Mouse (Mus musculus) kidney, adult 2 months (tissue): Measurements from ENCODE around the gene Clec9a. TPM values are rescaled to one million over a fixed set of nuclear protein-coding genes. Genes with fewer than 3 reads are reported as not detected.

Experiments
- DNase-seq: peaks from one replicate; pipeline ENCODE4 v3.0.0; 2021
- H3K27ac ChIP-seq: fragments of 200-500 bp; 2 replicates; pipeline ENCODE4 v1.5.1; 2012; ENCODE audit warnings: low read depth, low read length, control low read depth, inconsistent platforms; ENCODE audit not compliant: insufficient read depth
- H3K27me3 ChIP-seq: fragments of 200-500 bp; replicated peaks from 2 replicates; pipeline ENCODE4 v1.6.1; 2012; ENCODE audit warnings: mild to moderate bottlenecking, moderate library complexity, low read length, inconsistent platforms; ENCODE audit not compliant: control insufficient read depth, insufficient read depth
- H3K36me3 ChIP-seq: fragments of 200-500 bp; 2 replicates; pipeline ENCODE4 v1.6.1; 2012; ENCODE audit warnings: mild to moderate bottlenecking, moderate library complexity, low read length, inconsistent platforms; ENCODE audit not compliant: control insufficient read depth, insufficient read depth
- H3K4me1 ChIP-seq: fragments of 200-500 bp; 2 replicates; pipeline ENCODE4 v1.6.1; 2011; ENCODE audit warnings: low read length; ENCODE audit not compliant: control insufficient read depth, insufficient read depth
- H3K4me3 ChIP-seq: fragments of 200-500 bp; 2 replicates; pipeline ENCODE4 v1.5.1; 2011; ENCODE audit warnings: mild to moderate bottlenecking, low read depth, low read length, control low read depth; ENCODE audit not compliant: insufficient read depth
- CTCF ChIP-seq: fragments of 200-500 bp; conservative IDR thresholded peaks from 2 replicates; pipeline ENCODE4 v1.5.1; 2011; ENCODE audit warnings: low read depth, mild to moderate bottlenecking, control low read depth, low read length, moderate library complexity, mixed read lengths; ENCODE audit not compliant: insufficient read depth, insufficient read length
- POLR2A ChIP-seq: fragments of 200-500 bp; IDR thresholded peaks from one replicate; pipeline ENCODE4 v1.6.1; 2011; ENCODE audit warnings: low read depth, low read length, control low read depth
- WGBS: fragments of 180-500 bp; shearing (Covaris S2); methylation state at CpG from one replicate; pipeline ENCODE4 v1.1.7; 2018; 5-methylcytosine and 5-hydroxymethylcytosine counted together
- polyA plus RNA-seq: library from polyadenylated mRNA; depleted of rRNA; stranded (reverse); fragments of >200 nt; gene quantifications from 2 replicates; pipeline ENCODE4 v1.2.3, GENCODE M21; 2012

Gene Clec9a
- polyA plus RNA-seq, 1 experiment: 0.86 TPM

- H3K27ac ChIP-seq: no peak overlapping the region; the same call in 1 of the 2 replicates
- H3K36me3 ChIP-seq: no peaks in the 10 kb centered on the region
- no peaks in the 10 kb centered on the region for H3K27me3 ChIP-seq
- peaks cover 4% of the 10 kb centered on the region; the same call in 1 of the 2 replicates for H3K4me1 ChIP-seq
- WGBS: 37% methylated on average over 1 of the region's 1 CpGs
- peak; percentile 26 for DNase-seq
- TF ChIP-seq POLR2A (no peak), CTCF (no peak)
- no peak overlapping the region for H3K4me3 ChIP-seq
Measured at GRCm38 (mm10) chr6:129381736-129382135, 26.9 kb upstream of the Clec9a start.

GRCm38 (mm10) chr6:129383466-129383865 is 25.2 kb upstream of the Clec9a start:
- no peaks in the 10 kb centered on the region for H3K36me3 ChIP-seq
- H3K4me3 ChIP-seq: no peak overlapping the region
- no peak for DNase-seq
- peaks cover 4% of the 10 kb centered on the region; the same call in 1 of the 2 replicates for H3K4me1 ChIP-seq
- no peak for TF ChIP-seq POLR2A
- no peaks in the 10 kb centered on the region for H3K27me3 ChIP-seq
- WGBS: 51% methylated on average over 3 of the region's 3 CpGs
- H3K27ac ChIP-seq: no peak overlapping the region

- Histone ChIP-seq H3K27me3 (no peaks in the 10 kb centered on the region), H3K4me3 (no peak overlapping the region), H3K27ac (no peak overlapping the region), H3K36me3 (no peaks in the 10 kb centered on the region), H3K4me1 (peaks cover 4% of the 10 kb centered on the region; the same call in 1 of the 2 replicates)
- 71% methylated on average over 4 of the region's 4 CpGs for WGBS
- no peak for DNase-seq
- no peak for TF ChIP-seq POLR2A
- TF ChIP-seq CTCF: no peak
Measured at GRCm38 (mm10) chr6:129385000-129385399, 23.7 kb upstream of the Clec9a start.

GRCm38 (mm10) chr6:129385774-129386173 is 22.9 kb upstream of the Clec9a start, which contains the start of gene Clec12b:
Gene Clec12b (minus strand): TSS chr6:129385874.
- Histone ChIP-seq H3K36me3 (no peaks in the 10 kb centered on the region), H3K4me3 (no peak within 1 kb of the TSS), H3K4me1 (peaks cover 4% of the 10 kb centered on the region; the same call in 1 of the 2 replicates), H3K27me3 (no peaks in the 10 kb centered on the region), H3K27ac (no peak within 1 kb of the TSS)
- 86% methylated on average over 2 of the region's 2 CpGs for WGBS
- DNase-seq: no peak
- no peak for TF ChIP-seq CTCF
- TF ChIP-seq POLR2A: no peak

- Histone ChIP-seq H3K36me3 (no peaks in the 10 kb centered on the region), H3K27ac (no peak overlapping the region), H3K4me1 (peaks cover 2% of the 10 kb centered on the region; the same call in 1 of the 2 replicates), H3K27me3 (no peaks in the 10 kb centered on the region), H3K4me3 (no peak overlapping the region)
- DNase-seq: peak; percentile 50
- TF ChIP-seq POLR2A: no peak
- TF ChIP-seq CTCF: peak; percentile 37; the same call in 1 of the 2 replicates
- 14% methylated on average over 2 of the region's 2 CpGs for WGBS
Measured at GRCm38 (mm10) chr6:129393087-129393720, 15.5 kb upstream of the Clec9a start.

- Histone ChIP-seq H3K4me3 (no peak overlapping the region), H3K27me3 (no peaks in the 10 kb centered on the region), H3K27ac (no peak overlapping the region), H3K36me3 (no peaks in the 10 kb centered on the region), H3K4me1 (peaks cover 3% of the 10 kb centered on the region; the same call in 1 of the 2 replicates)
- 63% methylated on average over 6 of the region's 6 CpGs for WGBS
- TF ChIP-seq CTCF (no peak), POLR2A (no peak)
- DNase-seq: no peak
Measured at GRCm38 (mm10) chr6:129393732-129394131, 14.9 kb upstream of the Clec9a start.

GRCm38 (mm10) chr6:129396997-129397396 is 11.7 kb upstream of the Clec9a start, which contains the start of gene Clec1b:
Gene Clec1b (plus strand): TSS chr6:129397297.
- no peak within 1 kb of the TSS for H3K27ac ChIP-seq
- 75% methylated on average over 8 of the region's 8 CpGs for WGBS
- no peaks in the 10 kb centered on the region for H3K27me3 ChIP-seq
- TF ChIP-seq CTCF: no peak
- TF ChIP-seq POLR2A: no peak
- H3K4me1 ChIP-seq: peaks cover 9% of the 10 kb centered on the region; the same call in 1 of the 2 replicates
- DNase-seq: no peak
- no peaks in the 10 kb centered on the region for H3K36me3 ChIP-seq
- H3K4me3 ChIP-seq: no peak within 1 kb of the TSS
